Mouse (Mus musculus): ENCODE data around the gene Pdcd2l. TPM values are rescaled to one million over a fixed set of nuclear protein-coding genes. Genes with fewer than 3 reads are reported as not detected.
A peak's percentile ranks its signal among the peaks of the same experiment; 100 is the strongest.
"Not testable (repeated sequence)": the region's sequence is repeated elsewhere in the genome, so short reads cannot be mapped to it uniquely, and the experiment has no call there.

Gene Pdcd2l
- total RNA-seq, 2 experiments from 2014 or later: 24.7 to 25.9 TPM

DNA sequence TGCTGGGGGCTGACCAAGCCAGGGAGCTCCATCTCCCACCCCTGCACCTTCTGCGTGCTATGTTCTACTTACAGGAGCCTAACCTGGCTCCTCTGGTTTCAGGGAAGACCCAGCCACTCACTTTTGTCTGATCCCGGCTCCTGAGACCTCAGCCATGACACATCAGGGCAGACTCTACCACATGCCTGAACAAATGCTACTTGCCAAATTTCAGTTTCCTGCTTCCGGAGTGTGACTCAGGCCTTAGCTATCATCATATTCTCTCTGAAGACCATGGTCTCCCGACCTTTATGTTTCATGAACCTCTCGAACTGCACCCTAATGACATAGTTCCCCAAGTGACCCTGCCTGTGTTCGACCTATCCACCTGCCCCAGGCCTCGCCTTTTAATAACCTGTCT, 16.8 kb upstream of the Pdcd2l start:
- DNase-seq: no peak

DNA sequence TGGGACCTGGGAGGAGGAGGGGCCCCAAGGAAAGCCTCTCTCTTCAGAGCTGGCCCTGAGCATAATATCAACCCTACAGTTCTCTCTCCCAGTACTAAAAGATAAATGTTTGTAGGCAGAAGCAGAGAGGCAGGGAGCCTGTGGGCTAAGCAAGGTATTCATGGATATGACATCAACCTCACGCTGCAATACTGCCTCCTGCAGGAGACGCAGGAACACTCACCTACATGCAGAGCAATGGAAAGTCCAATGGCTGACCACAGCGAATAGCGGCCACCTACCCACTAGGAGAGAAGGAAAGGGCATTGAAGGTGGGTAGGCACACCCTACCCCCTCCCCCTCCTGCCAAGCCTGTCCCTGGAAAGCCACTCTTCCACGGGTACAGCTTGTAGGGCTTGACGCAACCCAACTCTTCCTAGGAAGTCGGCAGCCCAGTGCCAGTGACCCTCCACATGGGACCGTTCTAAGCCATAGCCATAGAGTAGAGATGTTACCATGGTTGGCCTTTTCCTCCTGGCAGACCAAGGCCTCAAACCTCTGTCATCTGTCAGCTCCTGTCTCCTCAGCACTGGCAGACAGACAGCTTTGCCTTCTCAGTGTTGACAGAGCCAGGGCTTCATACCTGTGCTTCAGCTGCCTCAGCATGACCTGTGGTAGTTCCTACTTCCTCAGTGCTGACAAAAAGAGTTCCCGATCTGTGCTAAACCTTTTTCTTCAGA, 11.7 kb upstream of the Pdcd2l start:
- no peak for DNase-seq

DNA sequence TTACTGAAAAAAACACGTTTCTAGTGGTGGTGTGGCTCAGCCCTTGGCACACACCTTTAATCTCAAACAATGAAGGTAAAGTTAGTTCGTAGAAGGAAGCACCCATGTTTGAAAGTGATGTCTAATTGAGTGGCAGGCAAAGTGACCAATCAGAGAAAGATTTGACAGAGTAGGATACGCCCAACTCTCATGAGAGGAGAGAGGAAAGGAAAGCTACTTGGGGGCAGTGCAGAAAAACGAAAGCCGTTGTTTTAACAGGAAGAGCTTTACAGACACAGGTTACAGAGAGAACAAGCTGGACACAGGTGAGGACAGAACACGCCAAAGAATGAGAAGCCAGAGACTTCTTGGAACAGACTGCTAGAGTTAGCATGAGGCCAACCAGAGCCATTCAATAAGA, 9.9 kb upstream of the Pdcd2l start:
- no peak for DNase-seq

DNA sequence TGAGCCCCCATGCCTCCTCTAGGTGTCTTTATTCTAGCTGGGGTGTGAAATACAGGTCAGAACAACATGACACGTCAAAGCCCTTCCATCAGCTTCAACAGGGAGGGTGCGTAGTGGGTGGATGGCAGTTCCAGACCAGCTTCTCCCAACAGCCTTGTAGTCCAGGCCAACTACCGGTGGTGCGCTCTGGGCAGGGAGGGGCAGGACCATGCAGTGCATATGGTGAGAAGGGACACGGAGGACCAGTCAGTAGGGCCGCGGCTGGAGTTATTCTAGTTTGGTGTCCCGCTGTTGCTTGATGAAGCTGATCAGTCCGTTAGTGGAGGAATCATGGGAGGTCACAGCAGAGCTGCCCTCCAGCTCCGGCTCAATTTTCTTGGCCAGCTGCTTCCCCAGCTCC, 5.7 kb upstream of the Pdcd2l start:
- not testable (repeated sequence) for DNase-seq

DNA sequence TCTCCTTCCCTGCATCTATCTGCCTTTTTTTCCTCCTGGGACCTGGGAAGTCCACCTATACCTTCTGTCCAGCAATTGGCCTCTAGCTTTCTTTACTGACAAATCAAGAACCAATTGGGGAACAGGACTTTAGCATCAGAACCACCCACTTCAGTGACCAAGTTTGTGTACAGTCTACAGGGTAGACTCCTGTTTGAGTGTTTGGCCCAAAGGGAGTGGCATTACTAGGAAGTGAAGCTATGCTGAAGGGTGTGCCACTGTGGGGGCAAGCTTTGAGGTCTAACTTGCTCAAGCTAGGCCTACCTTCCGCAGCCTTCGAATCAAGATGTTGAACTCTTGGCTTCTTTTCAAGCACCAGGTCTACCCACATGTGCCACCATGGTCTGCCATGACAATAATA, 4.4 kb upstream of the Pdcd2l start:
- DNase-seq: no peak

DNA sequence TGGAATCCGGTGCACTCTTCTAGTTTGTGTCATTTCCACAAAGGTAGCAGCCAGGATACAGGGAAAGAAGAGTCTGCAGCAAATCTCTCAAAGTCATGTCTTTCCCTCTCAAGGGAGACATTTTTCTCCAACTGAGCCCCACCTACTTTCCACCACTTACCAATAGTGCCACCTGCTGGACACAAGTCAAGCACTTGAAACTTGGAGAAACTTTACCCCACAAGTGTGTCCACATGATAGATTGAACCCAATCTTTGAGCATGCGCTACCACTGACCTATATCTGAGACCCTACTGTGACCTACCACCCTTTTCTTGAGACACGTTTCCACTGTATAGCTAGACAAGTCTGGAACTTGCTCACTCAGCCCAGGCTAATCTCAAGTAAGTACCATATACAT, 1.9 kb upstream of the Pdcd2l start:
- peak; percentile 45 for DNase-seq

DNA sequence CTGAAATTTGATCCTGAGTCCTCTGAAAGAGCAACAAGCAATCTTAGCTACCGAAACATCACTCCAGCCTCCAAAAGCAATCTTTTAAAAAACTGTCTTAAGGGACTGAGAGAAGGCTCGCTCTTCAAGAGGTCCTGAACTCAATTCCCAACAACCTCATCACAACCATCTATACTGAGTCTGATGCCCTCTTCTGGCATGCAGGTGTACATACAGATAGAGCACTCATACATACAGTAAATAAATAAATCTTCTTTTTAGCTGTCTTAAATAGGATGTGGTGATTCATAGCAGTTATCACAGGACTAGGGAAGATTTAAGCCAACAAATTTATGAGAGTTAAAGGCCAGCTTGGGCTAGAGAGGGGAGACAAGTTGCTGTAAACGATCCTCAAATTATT, 829 bp downstream of the Pdcd2l start:
- no peak for DNase-seq

DNA sequence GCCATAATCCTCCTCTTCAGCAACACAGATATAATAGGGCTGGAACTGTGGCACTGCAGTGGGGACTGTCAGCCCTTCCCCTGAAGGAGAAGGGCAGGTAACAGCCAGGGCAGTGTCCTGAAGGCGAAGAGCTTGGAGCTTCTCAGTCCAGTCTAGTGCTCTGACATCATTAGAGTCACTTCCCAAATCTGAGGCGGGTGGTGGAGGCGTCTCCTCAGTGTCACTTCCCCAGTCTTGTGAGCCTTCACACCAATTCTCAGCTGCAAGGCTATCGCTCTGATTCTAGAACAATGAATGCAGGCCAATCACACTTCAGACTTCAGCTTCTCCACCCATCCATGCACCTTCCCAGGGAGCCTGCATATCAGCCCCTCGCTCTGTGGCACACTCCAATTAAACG, 3.6 kb downstream of the Pdcd2l start:
- no peak for DNase-seq

DNA sequence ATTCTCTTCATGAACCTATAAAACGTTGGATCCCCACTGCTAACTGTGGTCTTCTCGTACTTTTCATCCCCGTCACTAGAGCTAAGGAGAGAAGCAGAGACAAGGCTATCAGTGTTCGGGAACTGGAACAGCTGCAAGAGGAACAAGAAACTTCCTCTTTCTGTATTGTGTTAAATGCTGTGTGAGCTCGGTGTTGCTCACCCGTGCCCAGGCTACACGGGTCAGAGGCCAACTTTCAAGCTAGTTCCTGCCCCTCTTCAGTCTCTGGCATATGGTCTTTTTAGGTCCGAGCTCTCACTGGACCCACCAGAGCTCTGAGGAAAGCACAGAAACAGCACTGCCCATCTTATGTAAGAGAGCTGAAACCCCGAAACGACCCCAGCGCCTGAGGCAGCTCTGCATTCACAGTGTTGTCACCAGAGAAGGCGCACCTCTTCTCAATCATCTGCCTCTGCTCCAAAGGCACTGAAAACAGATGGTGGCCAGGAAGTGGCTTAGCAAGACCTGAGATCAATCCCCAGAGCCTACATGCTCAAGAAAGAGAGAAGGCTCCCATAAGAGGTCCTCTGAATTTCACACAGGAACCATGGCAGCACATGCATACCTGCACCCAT, 7.0 kb downstream of the Pdcd2l start:
- DNase-seq: no peak

DNA sequence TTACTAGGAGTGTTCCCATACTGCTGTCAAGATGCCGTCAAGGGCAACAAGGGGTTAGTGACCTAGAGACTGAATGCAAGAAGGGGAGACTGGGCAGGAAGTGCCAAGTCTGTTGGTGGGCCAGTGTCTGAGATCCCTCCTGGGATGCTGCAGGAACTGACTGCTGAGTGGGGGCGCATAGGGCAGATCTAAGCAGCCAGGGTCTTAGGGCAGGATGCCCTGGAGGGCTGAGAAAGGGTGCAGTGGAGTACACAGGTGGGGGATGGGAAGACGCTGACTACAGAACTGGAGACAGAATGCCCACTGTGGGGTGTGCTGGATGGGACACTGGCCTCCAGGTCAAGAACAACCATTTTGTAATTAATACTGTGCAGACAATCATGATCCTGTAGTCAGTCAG, 12.7 kb downstream of the Pdcd2l start:
- no peak for DNase-seq

DNA sequence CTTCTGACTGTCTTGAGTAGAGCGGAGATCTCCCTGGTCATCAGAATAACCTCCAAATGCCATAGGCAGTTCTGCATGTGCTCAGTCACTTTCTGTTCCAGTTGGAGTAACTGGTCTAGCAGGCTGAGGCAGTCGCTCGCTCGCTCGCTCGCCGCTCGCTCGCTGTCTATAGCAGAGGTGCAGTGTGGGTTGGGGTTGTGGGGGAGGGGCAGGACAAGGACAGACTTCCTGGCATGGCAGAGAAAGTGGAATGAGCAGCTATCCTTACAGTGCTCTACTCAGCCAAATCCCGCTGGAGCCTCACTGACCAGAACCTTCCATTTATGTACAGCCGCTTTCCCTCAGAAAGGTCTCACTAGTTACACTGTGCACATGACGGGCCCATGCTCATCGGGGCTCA, 13.1 kb downstream of the Pdcd2l start:
- DNase-seq: no peak

DNA sequence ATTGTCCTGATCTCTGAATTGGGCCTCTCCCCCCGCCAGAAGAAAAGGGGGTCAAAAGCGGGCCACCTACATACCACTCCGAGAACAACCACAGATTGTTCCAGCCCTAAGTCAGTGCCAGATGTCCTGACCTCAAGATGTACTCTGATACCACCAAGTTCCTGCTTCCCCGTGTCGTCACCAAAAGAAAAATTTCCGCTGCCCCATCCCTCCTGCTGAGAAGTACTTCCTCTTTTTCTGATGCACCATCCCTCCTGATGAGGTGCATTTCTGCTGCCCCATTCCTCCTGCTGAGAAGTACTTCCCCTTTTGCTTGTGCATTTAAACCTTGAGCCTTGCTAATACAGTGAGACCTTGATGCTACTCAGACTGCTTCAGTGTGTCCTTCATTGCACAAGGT, 20.2 kb downstream of the Pdcd2l start:
- not testable (repeated sequence) for DNase-seq

DNA sequence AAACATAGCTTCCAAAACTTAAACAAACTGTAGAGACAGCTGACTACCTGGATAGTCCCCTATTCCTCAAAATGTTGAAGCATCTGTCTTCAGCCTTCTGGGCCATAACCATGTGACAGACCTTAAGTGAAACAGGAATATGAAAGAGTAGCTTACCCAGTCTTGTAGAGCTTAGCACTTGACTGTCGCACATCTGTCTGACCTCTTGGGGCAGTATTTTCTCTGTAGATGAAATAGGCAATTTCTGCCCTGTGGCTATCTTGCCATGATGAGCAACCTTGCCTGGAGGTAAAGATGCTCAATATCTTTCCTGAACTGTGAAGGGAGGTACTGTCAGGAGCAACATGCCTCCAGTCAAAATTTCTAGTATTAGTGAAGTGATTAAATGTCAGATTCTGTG, 24.2 kb downstream of the Pdcd2l start:
- DNase-seq: no peak

DNA sequence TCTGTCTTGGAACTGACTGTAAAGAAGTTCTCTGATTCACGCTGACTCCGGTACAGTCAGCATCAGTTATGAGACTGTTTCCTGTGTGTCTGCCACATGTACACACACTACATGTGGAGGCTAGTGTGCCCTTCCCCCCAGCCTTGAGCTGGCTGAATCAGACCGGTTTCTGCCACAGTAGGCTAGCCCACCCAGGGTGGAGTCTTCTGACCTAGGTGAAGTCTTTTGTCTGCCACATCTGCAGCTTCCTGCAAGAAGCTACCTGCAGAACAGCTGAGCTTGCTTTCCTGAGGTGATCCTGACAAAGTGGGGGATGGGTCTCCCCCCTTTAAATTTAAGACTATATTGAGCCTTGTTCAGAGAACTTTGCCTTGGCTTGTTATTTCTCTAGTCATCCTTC, 27.0 kb downstream of the Pdcd2l start, which contains the start of gene Uba2:
TSS of gene Uba2 (minus strand) at position 146 of the 400 bp plus-strand sequence.
- no peak for DNase-seq

DNA sequence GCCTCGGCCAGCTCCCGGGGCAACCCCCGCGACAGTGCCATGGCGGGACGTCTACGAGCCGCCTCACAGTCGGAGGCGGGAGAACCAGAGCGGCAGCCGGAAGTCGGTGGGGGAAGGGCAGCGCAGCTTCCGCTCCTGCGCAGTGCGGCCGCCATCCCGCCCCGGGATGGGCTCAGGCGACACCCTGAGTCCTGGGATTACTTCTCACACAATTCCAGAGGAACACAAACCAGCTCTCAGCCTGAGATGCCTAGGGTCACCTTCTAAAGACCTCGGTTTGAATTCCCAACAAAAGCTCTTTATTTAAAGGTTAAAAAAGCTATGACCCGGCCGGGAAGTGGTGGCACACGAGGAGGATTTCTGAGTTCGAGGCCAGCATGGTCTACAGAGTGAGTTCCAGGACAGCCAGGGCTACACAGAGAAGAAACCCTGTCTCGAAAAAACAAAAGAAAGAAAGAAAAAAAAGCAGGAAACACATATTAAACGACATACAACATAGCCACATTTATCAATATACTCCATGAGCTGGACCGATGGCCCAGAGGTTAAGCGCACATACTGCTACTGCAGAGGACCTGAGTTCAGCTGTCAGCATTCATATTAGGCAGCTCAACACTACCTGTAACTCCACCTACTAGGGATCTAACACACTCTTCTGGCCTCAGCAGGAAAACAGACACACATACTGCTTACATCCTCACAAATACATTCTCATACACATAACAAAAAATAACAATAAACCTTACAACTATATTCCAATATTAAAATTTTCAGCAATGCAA, 27.8 kb downstream of the Pdcd2l start:
- peak; percentile 96 for DNase-seq

DNA sequence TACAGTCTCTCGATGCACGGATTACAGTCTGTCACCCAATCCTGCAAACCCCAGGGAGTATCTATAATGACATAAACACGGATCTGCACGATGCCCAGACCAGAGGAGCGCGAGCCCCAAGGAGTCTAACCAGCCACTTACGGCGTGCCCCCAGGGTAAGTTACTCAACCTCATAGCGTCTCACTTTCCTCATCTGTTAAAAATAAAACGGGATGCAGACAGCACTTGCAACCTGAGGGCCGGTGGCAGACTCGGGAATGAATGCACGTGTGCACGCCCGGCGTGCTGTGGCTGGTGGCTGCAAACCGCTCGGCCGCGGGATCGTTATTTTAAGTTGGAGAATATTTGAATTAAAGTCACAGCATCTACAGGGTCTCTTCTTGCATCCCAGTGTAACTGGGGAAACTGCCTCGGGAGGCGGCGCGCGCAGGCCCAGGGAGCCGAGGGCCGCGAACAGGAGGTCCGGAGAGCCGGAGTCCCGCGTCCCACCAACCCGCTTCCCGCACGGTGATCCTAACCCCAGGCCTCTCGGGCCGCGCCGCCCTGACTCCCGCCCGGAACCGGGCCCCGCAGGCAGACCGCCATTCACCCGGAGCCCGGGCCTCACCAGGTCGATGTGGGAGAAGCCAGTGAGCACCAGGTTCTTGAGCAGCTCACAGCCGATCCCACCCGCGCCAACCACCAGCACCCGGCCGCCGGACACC, 28.5 kb downstream of the Pdcd2l start:
- no peak for DNase-seq

DNA sequence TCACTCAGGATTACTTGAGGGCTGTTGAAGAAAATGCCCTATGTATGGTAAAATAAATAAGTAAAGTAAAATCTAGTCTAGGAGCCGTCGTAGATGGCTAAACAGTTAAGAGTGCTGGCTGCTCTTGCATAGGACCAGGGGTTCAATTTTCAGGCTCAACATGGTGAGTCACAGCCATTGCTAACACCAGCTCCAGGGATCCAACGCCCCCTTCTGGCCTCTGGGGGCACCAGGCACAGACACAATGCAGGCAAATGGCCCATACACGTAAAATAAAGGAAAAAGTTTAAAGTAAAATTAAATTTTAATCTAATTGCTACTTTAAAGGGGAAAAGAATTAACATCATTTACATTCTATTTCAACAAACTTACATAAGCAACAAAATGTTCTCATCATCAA, 29.6 kb downstream of the Pdcd2l start:
- peak; percentile 41 for DNase-seq

DNA sequence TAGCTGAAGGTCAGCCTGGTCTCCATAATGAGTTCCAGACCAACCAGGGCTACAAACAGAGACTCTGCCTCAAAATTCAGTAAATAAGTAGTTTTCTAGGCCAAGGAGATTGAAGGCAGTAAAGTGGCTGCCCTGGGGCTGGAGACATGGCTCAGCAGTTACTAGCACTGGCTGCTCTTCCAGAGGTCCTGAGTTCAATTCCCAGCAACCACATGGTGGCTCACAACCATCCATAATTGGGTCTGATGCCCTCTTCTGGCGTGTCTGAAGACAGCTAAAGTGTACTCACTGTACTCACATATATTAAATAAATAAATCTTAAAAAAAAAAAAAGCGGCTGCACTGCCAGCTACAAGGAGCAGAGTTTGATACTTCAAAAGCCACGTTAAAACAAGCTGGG, 30.5 kb downstream of the Pdcd2l start:
- no peak for DNase-seq

DNA sequence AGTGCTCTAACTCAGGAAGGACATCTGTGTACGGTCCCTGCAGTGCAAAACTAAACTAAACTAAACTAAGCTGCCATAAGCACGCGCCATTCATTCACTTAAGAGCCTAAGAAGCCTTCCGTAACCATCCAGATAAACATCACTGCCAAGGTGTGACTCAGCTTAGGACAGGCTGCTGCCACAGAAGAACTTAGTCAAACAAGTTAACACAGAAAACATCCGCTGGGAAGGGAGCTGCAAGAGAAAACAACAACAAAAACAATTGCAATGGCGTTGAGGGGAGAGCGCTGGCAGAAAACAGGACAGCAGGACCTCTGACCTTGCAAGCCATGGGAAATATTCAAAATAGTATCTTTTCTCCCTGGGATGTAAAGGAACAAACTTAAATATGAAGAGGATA, 31.8 kb downstream of the Pdcd2l start:
- no peak for DNase-seq

DNA sequence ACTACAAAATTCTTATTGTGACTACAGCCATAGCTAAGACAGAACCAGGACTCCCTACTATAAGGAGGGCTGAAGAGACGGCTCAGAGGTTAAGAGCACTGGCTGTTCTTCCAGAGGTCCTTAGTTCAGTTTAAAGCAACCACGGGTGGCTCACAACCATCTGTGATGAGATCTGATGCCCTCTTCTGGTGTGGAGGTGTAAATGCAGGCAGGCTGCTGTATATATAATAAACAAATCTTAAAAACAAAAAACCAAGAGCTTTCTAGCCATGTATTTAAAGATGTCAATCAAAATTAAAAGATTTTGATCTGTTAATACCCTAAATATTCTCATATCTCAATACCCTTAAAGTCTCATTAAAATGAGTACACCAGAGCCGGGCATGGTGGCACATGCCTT, 37.3 kb downstream of the Pdcd2l start:
- DNase-seq: no peak

DNA sequence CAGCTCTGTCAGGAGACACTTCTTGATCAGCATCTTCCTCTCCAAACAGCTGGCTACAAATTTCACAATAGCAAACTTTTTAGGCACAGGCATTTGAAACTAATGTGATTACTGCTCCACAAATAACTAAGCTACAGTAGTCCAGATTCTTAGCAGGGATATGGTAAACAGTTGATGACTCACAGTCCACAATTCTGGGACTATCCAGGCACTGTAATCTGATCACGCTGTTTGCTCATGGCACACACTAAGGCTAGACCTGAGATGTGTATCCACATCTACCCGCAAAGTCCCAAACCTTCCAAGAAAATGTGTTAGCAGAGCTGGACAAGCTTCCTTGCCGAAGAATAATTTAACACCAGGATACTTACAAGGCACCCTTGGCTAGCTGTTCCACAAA, 38.5 kb downstream of the Pdcd2l start:
- DNase-seq: no peak

DNA sequence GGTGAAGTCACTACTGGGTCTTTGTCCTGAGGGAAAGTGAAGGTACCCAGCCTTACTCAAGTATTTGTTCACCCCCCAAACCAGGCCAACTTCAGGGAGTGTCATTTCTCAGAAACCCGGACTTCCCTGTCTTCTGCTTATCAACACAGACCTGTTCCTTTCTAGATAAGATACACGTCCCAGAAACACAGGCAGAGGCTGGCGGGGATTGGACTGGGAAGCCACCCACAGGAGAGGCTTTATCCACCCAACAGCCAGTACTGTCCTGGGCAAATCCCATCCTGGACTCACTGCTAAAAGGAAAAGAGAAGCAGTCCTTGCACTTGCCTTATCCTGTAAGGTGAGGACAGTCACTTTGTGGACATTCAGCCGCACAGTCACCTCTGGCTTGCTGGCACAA, 49.3 kb downstream of the Pdcd2l start:
- DNase-seq: no peak

DNA sequence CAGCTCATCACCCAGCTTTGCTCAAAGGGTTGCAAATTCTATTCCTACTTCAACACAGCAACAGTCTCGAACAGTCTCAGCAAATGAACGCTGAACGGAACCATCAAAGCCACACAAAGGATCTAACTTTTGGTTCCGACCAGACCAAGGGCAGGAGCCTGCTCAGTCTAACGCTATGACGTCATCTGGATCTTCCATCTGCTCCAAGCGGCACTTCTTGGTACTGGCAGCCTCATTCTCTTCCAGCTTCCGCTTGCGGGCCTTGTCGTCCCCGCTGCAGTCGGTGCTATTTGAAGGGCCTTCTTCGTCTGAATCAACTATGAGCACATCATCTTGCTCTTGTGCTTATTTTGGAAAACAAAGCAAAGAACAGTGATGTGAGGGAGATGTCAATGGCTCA, 55.3 kb downstream of the Pdcd2l start:
- no peak for DNase-seq

Data from heart, postnatal 4 days (tissue).